Mouse (Mus musculus) olfactory bulb, adult 2 months (tissue): ENCODE data around the gene Rbl1.

Experiments used
- CTCF ChIP-seq: fragments of 200-500 bp; IDR thresholded peaks from 2 replicates; pipeline ENCODE4 v1.5.1; 2012; ENCODE audit warnings: low read depth, mild to moderate bottlenecking, low read length, moderate library complexity; ENCODE audit not compliant: insufficient read depth
- POLR2A ChIP-seq: fragments of 200-500 bp; IDR thresholded peaks from 2 replicates; pipeline ENCODE4 v1.6.1; 2012; ENCODE audit warnings: mild to moderate bottlenecking, low read depth, low read length, moderate library complexity; ENCODE audit not compliant: insufficient read depth

- TF ChIP-seq CTCF (no peak), POLR2A (no peak)
Measured at GRCm38 (mm10) chr2:157178167-157178566, 26.2 kb downstream of the Rbl1 start.
